Mouse (Mus musculus) frontal cortex, postnatal 14 days (tissue): Measurements from ENCODE around the gene Magi2.

ENCODE experiments used
- DNase-seq, 2 experiments: peaks; one replicate each; pipeline ENCODE4 v3.0.0; 2022; ENCODE audit warnings: low spot score in 2 of 2

Magi2 gene

DNA sequence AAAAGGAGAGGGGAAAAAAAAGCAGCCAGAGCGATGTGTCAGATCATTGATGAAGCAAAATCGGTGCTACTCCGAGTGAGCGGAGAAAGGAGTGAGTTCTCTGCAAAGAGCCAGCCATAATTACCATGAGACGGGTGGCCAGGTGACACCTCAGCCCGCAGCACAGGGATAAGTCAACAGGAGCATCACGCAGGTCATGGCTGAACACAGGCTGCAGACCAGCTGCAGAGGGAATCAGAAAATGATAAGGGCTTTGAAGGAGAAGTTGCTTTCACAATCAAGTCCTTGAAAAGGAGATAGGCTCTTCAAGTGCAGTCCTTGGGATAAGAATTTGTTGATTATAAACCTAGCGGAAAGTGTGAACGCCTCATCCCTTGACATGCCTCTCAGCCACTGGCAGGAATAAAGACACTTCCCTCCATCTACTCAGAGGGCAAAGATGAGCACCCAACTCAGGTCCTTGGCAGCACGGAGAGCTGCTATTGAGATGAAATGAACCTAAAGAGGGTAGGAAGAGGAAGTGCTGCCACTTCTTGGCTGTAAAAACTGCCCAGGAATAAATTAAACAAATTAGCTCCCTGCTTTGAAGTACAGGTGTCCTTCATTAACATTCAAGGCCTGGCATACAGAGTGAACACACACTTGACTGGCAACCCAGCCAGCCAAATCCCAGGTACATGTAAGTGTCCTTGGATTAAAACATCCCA is 1428.1 kb downstream of the Magi2 start:
- DNase-seq, result no peak

DNA sequence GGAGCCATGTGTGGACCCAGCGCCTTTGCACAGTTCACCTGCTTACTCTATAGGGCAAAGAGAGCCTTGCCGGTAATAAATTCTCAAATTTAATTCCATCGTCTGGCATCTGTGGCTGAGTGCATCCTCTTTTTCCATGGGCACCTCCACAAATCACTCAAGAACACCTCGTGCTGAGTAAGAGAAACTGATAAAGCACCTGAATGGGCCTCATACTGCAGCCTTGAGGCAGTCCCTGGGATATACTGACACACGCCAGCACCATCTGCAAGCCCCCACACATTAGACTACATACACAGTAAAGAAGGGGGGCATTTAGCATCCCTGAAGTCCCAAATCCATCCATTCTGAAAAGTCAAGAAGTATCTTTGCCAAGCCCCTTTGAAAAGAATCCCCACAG is 1430.2 kb downstream of the Magi2 start:
- DNase-seq, result no peak

DNA sequence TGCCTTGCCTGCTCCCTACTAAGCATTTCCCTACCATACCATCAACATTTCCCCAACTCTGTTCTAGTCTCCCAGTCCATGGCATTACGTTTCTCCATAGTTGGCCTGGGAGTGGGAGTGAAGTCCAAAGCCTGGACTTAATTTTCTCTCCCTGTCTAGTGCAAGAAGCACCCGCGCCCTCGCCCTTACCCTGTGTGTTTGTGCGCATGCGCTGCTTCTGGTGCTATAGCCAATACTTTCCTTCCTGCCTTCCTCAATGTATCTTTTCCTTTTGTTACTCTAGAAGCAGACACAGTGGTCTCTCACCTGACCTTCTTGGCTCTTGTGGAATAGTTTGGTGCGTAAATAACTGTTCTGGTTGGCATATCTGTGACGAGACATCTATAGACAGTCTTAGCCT is 1440.8 kb downstream of the Magi2 start:
- DNase-seq, result no peak

DNA sequence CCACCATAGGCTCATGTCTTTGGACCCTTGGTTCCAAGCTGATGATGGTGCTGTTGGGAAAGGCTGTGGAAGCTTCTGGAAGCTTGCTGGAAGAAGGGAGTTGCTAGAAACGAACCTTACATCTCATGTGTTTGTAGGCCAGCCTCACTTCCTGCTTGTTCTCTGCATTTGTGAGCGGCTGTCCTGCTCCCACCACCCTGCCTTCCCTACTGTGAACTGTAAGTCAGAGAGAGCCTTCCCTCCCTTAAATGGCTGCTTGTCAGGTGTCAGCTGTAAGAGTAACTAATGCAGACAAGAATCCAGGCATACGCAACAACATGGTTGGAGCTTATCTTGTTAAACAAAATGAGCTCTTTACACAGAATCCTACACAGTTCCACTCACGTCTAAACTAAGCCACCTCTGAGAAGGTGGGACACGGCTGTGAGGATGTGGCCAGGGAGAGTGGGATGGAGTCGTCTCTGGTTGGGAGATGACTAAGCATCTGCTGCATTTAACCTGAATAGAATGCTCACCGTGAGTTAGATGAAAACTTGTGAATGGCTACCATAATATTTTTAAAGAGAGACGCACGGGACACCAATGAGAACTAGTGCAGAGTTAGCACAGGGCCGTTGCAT is 1442.0 kb downstream of the Magi2 start:
- DNase-seq, result no peak

DNA sequence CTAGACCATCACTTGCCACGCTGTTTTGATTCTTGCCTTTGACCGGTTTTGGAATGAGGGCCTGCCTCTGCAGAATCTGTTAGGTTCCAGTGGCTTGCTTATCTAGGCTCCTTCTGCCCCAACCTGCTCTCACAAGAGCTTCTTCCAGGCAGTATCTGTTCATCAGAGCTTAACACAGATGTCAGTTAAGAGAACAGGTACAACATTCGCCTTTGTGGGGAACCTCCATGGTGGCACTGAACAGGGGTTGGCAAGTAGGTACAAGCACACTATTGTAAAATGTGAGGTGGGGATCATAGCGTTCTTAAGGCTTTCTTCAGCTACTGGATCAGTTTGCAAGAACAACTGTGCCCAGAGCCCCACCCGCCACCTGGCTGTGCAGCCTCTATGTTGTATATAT is 1442.6 kb downstream of the Magi2 start:
- DNase-seq, result no peak

DNA sequence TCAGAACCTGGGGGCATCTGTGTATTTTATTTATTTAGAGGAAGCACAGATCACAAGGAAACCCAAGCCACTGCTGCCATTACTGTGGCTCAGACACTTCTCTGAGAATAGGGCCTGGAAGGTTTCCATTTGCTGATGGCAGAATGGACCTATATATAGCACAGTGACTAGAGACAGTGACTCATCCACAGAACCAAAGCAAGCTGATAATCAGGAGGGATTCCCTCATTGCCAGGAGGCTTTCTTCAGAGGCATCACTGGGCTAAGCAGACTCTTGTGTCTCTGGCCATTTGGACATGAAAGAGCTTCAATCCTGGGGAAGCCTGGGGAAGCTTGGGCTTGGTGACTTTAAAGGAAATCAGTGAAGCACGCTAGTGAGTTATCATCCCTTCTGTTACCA is 1445.0 kb downstream of the Magi2 start:
- no peak for DNase-seq

DNA sequence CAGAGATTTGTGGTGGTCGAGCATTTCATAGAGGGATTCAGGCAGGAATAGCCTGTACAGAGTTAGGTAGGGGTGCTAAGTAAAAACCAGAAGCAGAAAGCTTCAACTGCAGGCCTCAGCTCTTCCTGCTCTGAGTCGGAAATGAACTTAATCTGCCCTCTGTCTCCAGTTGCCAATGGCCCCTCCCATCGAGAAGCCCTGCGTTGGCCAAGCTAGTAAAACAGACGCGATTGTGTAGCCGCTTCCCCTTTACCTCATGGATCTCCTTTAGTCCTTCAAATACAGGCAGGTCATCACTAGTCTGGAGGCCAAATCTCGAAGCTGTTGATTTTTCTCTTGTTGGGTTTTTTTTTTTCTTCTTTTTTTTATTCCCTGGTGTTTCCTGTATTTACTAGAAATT is 1447.7 kb downstream of the Magi2 start:
- DNase-seq, result no peak

DNA sequence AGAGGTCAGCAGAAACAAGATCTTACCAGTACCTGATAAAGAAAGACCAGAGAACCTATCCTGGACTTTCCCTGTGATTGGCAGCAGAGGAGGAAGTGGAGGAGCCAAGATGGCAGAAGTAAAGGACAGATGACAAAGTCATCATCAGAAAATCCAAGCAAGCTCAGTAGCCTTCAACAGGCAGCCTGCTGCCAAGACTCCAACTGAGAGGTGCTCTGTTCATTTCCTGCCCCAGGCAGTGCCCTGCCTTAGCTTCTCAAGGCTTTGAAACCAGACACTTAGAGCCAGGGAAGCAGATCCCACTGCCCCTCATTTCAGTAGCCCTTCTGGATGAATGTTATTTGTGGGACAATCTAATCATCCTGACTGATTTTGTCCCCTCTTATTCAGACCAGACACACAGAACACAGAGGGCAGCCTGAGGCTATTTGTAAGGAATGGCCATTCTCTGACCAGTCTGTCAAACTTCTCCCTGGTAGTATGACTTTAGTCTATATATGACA is 1448.4 kb downstream of the Magi2 start:
- DNase-seq, result no peak

DNA sequence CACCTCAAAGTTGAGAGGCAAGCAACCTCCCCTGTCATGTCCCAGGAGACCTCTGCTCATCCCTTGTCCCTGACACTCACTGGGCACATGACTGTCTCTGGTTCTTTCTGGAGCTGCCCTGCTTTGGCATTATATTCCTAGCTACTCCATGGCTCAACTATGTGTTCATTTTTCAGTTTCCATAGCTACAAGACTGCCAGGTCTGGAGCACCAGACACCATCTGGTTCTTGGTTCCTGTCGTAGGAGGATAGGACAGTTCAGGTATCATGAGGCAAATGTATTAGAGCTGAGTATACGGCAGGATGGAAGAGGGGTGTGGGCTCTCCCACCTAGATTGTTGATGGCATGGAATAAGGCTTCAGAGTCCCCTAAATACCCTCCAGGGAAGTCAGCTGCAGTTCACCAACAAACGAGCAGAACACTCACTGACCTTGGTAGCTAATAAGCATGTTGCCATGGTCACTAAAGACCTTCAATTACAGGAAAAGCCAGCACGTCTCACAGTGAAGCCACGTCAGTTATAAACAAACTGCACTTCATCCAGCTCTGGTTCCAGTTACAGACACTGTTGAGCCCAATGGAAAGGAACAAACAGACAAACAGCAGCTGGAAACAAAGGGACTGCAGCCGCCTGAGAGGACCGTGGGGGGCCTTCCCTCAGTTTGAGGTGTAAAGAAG is 1449.5 kb downstream of the Magi2 start:
- DNase-seq, result no peak

DNA sequence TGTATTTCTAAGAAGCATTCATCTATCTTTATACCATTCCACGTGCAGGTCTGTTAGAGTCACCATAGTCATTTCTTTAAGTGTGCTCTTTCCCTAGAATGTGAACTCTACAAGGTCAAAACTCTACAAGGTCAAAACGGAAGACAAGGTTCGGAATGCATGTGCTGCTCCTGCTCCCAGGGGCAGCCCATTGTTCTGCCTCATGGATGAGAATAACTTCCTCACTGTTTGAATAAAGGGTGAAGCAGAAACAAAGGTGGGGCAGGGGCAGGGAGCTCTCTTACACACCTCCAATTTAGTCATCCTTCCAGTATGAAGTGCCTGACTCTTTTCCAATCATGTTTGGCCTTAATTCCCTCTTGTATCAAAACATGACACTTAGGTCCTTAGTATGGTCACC is 1450.4 kb downstream of the Magi2 start:
- DNase-seq, result no peak

DNA sequence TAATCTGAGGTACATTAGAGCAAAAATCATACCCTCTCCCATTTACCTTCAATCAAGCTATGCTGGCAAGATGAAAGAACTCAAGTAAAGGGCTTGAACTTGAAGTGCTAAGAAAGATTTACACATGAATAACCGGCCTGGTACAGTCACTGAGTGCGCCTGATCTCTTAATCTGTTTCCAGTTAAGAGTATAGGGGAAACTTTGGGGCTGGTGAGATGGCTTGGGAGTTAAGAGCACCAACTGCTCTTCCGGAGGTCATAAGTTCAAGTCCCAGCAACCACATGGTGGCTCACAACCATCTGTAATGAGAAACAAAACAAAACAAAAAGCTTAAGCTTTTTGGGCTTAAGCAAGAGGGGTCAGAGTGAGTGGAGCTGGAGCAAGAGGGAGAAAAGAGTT is 1451.7 kb downstream of the Magi2 start:
- DNase-seq, result no peak

DNA sequence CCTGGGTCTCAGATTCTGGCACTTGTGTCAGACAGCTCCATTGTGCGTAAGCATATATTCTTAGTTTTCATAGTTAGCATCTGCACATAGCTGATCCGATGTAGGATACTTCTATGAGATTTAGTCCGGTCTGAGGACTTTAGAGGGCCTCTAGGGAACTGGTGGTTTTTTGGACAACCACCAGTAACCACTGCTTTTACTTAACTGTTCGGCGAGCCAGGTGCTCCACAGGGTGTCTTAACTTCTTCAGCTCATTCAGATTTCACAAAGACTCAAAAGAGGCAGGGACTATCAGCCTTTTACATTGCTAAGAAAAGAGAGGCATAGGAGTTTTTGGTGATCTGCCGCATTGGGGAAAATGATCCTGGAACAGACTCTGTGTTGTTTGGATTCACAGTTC is 1453.1 kb downstream of the Magi2 start:
- DNase-seq, result no peak

DNA sequence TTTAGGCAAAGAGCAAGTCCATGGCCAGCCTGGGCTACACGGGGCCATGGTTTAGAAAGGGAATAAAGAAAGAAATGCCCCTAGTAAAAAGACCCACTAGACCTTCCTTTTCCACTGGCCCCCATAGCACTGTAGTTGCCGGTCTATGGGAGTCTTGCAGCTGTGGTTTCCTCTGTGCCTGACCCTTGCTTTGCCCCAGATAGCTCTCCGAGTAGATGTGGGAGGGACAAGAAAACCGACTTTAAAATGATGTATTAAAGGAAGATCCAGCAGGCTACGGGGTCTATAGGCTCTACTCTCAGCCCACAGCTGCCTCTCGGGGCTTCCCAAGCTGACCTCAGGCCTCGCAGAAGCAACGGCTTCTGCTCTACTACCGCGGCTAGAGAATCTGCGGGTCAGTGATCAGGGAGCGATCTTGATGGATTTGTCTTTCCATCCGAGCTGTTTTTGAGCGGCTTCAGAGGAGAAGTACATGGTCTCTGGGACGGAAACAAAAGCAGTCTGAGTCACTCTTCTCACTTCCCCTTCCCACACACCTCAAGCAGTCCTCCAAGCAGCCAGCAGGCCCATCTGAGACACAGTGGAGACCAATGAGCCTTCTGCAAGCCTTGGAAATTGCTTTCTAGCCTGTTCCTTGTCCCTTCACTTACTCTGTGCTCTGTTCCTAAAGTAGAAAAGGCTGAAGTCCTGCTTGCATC is 1454.1 kb downstream of the Magi2 start:
- peak in 1 of 2 experiments; percentile 15 for DNase-seq

DNA sequence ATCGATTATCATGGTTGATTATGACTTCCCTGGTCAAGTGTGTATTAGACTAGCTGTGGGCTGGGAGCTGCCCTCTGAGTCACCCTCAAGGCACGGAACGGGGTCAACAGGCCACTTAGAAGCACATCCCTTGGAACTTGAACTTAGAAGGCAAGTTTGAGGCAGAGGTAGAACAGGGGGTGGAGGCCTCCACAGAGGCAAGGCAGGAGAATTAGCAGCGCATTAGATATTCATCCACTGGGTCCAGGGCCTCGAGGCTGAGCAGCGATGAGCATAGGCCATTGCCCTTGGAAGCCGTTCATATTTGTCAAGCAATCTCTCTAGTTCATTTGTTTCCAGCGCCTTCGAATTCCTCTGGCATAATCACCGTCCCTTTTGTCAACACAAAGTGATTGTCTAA is 1454.8 kb downstream of the Magi2 start:
- no peak for DNase-seq

DNA sequence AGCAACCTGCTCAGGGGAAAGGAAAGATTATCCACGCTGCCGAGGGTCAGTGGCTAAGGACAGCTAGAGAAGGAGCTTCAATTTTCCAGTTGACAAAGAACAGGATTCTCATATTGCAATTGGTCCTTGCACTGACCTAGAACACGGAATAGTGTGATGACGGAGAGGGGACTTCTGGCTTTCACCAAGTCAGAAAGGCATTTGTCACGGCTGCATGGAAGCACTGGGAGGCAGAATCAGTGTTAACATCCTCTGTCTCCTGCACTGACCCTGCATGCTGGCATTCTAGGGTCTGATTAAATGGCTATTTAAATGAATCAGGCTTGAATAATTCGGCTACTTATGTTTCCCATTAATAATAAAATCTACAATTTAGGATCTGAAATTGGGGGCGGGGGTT is 1455.4 kb downstream of the Magi2 start:
- DNase-seq, result no peak

DNA sequence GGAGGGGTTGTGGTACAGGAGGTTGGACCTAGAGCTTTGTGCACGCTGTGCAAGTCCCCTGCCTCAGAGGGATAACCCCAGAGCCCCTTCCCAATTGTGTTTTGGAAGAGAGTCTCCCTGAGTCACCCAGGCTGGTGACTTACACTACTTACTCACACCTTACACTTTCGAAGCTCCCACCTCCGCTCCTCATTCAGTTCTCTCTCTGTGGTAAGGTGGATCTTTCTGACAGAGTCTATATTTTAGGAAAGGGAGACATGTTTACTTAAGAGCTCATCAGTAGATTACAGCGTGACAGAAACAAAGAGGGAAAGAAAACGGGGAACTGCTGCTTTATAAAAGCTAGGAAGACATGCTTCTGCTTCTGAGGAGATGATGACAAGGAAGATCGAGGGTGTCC is 1457.3 kb downstream of the Magi2 start:
- no peak for DNase-seq

DNA sequence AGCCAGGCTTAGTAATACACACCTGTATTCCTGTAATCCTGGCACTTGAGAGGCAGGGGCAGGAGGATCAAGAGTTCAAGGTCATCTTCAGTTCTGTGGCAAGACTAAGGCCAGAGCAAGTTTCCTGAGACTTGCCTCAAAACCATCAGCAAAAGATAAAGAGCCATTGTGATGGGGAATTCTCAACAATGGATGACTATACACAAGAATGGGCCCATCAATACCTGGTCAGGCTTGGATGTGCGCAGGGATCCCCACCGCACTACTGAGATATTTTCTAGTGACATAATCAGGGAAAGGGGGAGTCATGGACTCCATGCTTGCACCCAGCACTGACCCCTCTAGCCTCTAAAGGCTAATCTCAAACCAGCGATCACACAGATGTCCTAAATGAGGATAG is 1465.4 kb downstream of the Magi2 start:
- DNase-seq, result no peak

DNA sequence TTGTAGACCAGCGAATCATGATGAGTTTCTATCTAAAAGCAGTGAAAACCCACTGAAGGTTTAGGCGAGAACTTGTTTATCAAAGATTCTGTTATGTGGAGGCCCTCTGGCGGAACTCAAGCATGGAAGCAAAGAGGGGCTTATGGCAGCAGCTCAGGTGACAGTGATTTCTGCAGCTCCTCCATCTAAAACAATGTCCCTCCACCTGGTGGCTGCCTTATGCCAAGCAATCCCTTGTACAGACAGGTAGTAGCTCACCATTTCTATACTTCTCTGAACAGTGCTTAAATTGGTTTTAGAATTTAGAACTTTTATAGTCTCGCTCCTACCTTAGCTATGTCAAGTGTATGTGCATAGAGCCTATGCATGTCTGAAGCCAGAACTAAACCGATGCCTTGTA is 1472.3 kb downstream of the Magi2 start:
- no peak for DNase-seq

DNA sequence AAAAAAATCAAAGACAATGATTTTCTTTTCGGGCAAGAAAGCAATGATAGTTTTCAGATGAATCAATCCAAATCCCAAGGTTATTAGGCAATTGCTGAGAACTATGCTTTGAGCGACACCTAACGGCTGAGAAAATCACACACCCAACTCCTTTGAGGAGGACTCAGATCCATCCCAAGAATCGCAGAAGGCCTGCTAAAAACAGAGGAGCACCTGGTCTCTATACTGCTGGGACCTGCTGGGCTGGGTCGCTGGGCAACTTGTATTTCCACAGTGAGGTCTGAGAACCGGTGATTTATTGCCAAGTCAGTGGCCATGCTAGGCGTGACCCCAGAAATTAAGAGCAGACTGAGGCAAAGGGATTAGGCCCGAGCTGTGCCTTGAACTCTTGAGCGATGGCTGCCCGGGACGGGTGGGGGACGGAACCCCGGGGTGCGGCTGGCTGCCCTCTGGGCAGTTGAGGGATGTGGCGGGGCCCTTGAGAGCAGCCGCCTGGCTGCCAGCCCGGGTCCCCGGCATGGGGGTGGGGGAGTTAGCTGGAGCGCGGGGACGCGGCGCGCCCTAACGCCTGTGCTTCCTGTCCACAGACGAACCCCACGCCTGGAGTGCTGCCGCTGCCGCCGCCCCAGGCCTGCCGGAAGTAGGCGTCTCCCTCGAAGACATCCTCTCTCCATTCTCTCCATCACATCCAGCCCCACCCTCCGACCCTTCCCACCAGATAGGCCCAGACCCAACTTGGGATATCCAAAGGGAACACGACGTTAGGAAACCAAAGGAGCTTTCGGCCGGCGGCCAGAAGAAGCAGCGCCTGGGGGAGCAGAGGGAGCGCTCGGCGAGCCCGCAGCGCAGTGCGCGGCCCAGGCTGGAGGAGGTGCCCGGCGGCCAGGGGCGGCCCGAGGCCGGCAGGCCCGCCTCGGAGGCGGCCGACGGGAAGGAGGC is 1474.9 kb downstream of the Magi2 start:
- peak; percentile 80 to 81 for DNase-seq

DNA sequence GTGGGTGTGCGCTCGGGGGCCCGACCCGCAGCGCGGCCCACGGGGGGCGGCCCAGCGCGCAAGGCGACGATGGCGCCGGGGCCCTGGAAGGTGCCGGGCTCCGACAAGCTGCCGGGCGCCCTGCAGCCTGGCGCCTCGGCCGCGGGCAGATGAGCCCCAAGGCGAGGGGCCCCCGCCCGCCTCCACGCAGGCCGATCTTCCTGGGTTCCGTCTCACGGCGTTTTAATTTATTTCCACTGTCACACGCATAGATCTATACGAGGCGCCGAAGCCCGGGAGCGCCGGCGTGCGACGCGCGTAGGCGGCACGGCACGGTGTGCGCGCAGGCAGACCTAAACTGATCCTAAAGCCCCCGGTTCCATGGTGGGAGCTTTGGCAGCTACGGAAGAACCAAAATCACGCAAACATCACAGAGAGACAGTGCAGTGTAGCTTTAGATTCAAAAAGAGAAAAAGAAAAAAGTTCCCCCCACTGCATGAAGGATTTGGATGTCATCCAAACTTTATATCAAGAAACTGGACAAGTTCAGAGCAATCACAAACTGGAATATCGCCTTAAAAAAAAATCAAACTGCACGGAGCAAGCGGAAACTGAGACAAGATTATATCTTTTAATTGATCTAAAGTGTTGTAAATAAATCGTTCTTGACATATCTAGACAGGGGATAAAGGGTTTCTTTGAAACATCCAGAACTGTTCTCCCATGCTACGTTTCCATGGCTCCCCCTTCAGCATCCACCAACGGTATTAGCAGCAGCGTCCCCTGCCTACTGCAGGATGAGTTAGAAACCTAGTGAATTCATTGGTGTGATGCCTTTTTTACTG is 1475.9 kb downstream of the Magi2 start:
- DNase-seq, result peak; percentile 34 to 39
